Mouse (Mus musculus) embryonic fibroblast, embryonic 13.5 days (primary cell): ENCODE measurements around the gene Prkcq. TPM values are rescaled to one million over a fixed set of nuclear protein-coding genes. Genes with fewer than 3 reads are reported as not detected.

Experiments used
- H3K27ac ChIP-seq: 2 replicates; pipeline ENCODE4 v1.5.1; 2012; ENCODE audit warnings: low read length, control low read depth, inconsistent platforms; ENCODE audit not compliant: insufficient read depth
- H3K4me1 ChIP-seq: 2 replicates; pipeline ENCODE4 v1.6.1; 2011; ENCODE audit warnings: low read length; ENCODE audit not compliant: control insufficient read depth, insufficient read depth
- H3K4me3 ChIP-seq: 2 replicates; pipeline ENCODE4 v1.5.1; 2011; ENCODE audit warnings: mild to moderate bottlenecking, control low read depth, low read length; ENCODE audit not compliant: insufficient read depth
- CTCF ChIP-seq: IDR thresholded peaks from 2 replicates; pipeline ENCODE4 v1.5.1; 2011; ENCODE audit warnings: mild to moderate bottlenecking, control low read depth, low read length, moderate library complexity, borderline replicate concordance; ENCODE audit not compliant: insufficient read depth
- POLR2A ChIP-seq: IDR thresholded peaks from 2 replicates; pipeline ENCODE4 v1.6.1; 2011; ENCODE audit warnings: low read depth, mild to moderate bottlenecking, control low read depth, low read length, moderate library complexity
- polyA plus RNA-seq: library from polyadenylated mRNA; stranded (reverse); fragments of >200 nt; gene quantifications from 2 replicates; pipeline ENCODE4 v1.2.4, GENCODE M21; 2011; ENCODE audit warnings: low read depth; ENCODE audit not compliant: missing spikeins, insufficient read length

Gene Prkcq
- 0.67 TPM in 1 of 2 replicates, not detected in the other for polyA plus RNA-seq

DNA sequence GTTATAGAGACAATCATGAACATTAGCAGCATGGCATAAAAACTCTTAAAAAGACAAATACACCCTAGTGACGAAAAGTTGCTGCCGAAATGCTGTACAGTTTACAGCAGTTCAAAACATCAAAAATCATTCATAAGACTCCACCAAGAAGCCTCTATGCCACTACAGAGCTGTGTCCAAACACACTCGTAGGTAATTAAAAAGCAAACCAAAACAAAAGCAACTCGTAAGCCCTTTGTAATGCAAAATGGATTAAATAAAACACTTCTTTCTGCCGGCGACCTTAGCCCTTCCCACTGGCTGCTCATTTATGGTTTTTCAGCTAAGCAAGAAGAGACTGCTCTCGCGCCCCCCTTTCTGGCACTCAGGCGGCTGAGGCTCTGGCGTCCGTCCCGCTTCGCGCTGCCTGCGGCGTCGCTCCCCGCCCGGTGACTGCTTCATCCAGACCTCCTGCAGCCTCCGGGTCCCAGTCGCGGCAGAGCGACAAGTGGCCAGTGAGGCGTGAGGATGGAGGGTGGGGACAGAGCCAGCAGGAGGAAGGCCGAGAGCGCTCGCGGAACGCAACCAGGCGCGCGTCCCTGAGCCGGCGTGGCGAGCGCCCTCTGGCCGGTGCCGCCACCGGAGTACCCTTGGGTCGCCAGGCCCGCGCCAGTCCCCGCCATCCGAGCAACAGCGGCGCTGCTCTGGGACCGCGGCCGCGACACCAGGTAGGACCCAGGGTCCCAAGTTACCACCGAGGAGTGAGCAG lies at the start of gene Prkcq:
TSS of gene Prkcq (plus strand) at position 355 of the 748 bp plus-strand sequence.
- H3K27ac ChIP-seq: no peak within 1 kb of the TSS
- H3K4me3 ChIP-seq: peak within 1 kb of the TSS; percentile 32
- H3K4me1 ChIP-seq: no peaks in the 10 kb centered on the region
- TF ChIP-seq CTCF (0 out of 2 replicates have a peak, but pooled peaks have one; percentile 11), POLR2A (no peak)

- TF ChIP-seq POLR2A (no peak), CTCF (no peak)
- no peak overlapping the region for H3K27ac ChIP-seq
- H3K4me3 ChIP-seq: no peak overlapping the region
- H3K4me1 ChIP-seq: no peaks in the 10 kb centered on the region
These were observed 41.0 kb upstream of the Prkcq start for GRCm38 (mm10) chr2:11130881-11131280.

DNA sequence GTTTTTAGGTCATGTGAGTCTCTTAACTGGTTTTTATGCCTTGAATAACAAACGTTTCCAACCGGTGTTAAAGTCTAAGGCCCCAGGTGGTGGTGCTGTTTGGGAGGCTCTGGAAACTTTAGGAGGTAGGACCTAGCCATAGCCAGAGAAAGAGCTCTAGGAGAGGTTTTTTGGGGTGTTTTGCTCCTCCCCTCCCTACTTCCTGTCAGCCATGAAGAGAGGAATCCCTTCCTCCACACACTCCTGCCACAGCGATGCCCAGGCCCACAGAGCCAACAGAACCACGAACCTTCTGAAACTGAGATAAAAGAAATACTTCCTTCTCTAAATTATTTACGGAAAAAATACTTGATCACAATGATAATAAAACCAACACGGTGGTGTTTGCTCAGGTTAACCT lies 36.2 kb upstream of the Prkcq start:
- H3K4me1 ChIP-seq: no peaks in the 10 kb centered on the region
- TF ChIP-seq POLR2A (no peak), CTCF (no peak)

GRCm38 (mm10) chr2:11138076-11138475 lies 33.8 kb upstream of the Prkcq start:
- Histone ChIP-seq H3K4me1 (no peaks in the 10 kb centered on the region), H3K27ac (no peak overlapping the region), H3K4me3 (no peak overlapping the region)
- TF ChIP-seq POLR2A: no peak
- TF ChIP-seq CTCF: no peak

More for the DNA sequence above, 36.2 kb upstream of the Prkcq start:
- Histone ChIP-seq H3K27ac (no peak overlapping the region), H3K4me3 (no peak overlapping the region)

DNA sequence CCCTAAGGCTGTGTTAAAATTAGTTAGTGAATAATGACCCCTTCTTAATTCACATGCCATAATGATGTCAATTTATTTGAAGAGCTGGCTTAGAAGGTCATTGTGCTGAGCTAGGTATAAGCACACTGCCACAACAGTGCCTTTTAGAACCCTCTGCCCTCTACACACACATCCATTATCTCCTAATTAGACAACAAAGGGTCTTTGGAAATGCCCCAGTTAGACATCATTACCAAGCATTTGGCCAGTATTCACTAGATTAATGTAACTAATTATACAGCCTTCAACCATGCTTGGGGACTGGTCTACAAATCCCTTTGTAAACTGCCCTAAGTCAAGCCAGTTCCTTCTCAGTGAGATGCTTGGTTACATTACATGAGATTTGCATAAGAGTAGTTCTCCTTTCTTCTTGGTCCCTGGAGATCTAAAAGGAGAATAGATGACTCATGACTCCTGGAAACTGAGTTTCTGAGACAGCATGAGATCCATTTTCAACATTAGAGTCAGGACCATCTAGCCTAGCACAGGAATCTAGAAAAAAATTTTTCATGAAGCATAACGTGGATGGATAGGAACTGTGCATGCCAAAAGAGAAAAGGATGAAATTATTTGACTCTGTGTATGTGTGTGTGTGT lies 32.3 kb upstream of the Prkcq start:
- no peak overlapping the region for H3K4me3 ChIP-seq
- H3K27ac ChIP-seq: no peak overlapping the region
- no peaks in the 10 kb centered on the region for H3K4me1 ChIP-seq
- no peak for TF ChIP-seq CTCF
- TF ChIP-seq POLR2A: no peak

DNA sequence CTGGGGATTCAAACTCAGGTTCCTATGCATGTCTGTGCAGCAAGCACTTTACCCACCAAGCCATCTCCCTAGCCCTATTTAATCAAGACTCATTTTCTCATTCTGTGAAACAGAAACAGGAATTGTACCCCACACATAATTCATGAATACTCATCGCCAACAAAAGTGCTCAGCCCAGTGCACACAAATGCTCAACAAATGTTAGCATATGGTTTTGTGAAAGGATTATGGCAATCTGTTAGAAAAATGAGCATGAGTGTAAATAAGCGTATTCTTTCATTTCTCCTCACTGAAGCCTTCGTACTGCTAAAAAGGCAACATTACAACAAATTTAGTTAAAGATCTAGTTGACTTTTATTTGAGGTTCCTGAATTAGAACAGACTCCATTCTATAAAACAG lies 31.5 kb upstream of the Prkcq start:
- Histone ChIP-seq H3K4me3 (no peak overlapping the region), H3K27ac (no peak overlapping the region), H3K4me1 (no peaks in the 10 kb centered on the region)
- no peak for TF ChIP-seq CTCF
- TF ChIP-seq POLR2A: no peak

- Histone ChIP-seq H3K4me1 (no peaks in the 10 kb centered on the region), H3K27ac (no peak overlapping the region), H3K4me3 (no peak overlapping the region)
- TF ChIP-seq CTCF: no peak
- TF ChIP-seq POLR2A: no peak
These were observed 22.8 kb upstream of the Prkcq start for GRCm38 (mm10) chr2:11149091-11149490.

GRCm38 (mm10) chr2:11150975-11151374 lies 20.9 kb upstream of the Prkcq start:
- H3K27ac ChIP-seq: no peak overlapping the region
- TF ChIP-seq POLR2A (no peak), CTCF (no peak)

DNA sequence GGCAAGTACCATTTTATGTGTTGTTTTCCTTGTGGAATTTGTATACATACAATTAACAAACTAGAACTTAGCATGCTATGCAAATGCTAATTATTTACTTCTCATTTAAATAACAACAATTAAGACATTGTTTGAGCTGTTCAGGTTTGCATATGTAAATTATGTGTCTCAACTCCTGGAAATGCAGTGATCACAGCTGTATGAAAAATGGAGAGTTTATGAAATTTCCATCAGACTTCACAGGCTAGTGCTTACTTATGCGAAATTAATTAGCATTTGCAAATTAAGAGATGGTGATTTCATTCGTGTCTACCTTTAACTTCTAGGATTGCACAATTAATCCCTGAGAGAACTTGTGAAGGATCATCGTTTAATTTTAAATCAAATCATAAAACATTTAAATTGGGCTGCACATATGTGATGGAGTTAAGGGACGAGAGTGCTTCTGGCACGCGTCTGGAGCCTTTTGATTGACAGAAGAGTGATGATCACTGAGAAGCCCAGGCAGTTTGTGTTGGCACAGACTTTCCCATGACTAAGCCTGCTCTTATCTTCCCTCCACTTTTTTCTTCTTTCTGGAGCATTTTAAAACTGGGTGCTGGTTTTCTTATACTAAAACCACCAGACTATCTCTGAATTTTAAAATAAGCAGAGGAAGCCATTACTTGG lies 20.1 kb upstream of the Prkcq start:
- no peak for TF ChIP-seq POLR2A
- no peak for TF ChIP-seq CTCF
- Histone ChIP-seq H3K4me1 (no peaks in the 10 kb centered on the region), H3K4me3 (no peak overlapping the region), H3K27ac (no peak overlapping the region)

More at GRCm38 (mm10) chr2:11150975-11151374, 20.9 kb upstream of the Prkcq start:
- Histone ChIP-seq H3K4me3 (no peak overlapping the region), H3K4me1 (no peaks in the 10 kb centered on the region)
